In the genomic region with DNA sequence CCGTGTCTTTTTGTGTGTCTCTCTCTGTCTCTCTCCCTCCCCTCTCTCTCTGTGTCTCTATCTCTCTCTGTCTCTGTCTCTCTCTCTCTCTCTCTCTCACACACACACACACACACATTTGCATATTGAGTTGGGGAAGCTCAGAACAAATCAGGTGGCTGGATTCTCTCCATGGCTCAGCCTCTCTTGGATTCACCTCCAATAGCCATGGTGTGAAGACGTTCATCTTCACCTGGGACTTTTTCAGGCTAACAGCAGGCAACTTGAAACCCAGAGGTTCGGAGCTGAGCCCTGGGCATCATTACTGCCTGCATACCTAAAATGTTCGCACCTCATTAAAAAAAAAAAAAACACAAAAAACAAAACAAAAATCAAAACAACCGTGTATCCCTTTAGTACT, we compare ENCODE assay signal across 12 mouse cellular contexts. TPM values are rescaled to one million over a fixed set of nuclear protein-coding genes. Genes with fewer than 3 reads are reported as not detected.
A peak's percentile ranks its signal among the peaks of the same experiment; 100 is the strongest.
DNase-seq lines count a peak whose midpoint lies in the region; ATAC-seq and TF ChIP-seq lines count a peak whose summit lies in the region.
"Had no signal": no experiment of that assay in that cellular context is flagged by ENCODE, and none has a peak within 500 bp of the region (broad histone marks: within the 10 kb centered on the region; RNA-seq: fewer than 3 reads in every experiment).

No protein-coding gene starts in this region.

- H3K4me1 ChIP-seq in heart, embryonic 12.5 days (replicated peaks) = peaks cover 40% of the 10 kb centered on the region
- peaks cover 25% of the 10 kb centered on the region for H3K4me1 ChIP-seq in intestine, embryonic 16.5 days (ENCODE audit: control insufficient read depth, insufficient read depth, low read length)

- no peak overlapping the region for H3K4me2 ChIP-seq in heart, embryonic 12.5 days
- no peak overlapping the region for H3K4me2 ChIP-seq in intestine, embryonic 16.5 days (ENCODE audit: low read depth, low read length)
- H3K4me2 ChIP-seq in myocyte (ENCODE audit: low read depth) = peak overlapping the region; percentile 38
- H3K4me2 ChIP-seq: forebrain, embryonic 15.5 days had no signal

- peak overlapping the region; percentile 76; the same call in 1 of the 2 replicates for H3K27ac ChIP-seq in heart, embryonic 12.5 days (ENCODE audit: poor library complexity, severe bottlenecking)
- H3K27ac ChIP-seq in left cerebral cortex, adult 2 months = peak overlapping the region; percentile 59
- peak overlapping the region; percentile 75; the same call in 1 of the 2 replicates for H3K27ac ChIP-seq in intestine, embryonic 16.5 days (ENCODE audit: low read length)

- H3K9me3 ChIP-seq in heart, embryonic 12.5 days (replicated peaks) = no peaks in the 10 kb centered on the region
- H3K9me3 ChIP-seq in intestine, embryonic 16.5 days (ENCODE audit: control insufficient read depth, low read length) = no peaks in the 10 kb centered on the region
- H3K9me3 ChIP-seq: forebrain, embryonic 15.5 days had no signal

- H3K9ac ChIP-seq in heart, embryonic 12.5 days = no peak overlapping the region
- no peak overlapping the region for H3K9ac ChIP-seq in intestine, embryonic 16.5 days (ENCODE audit: low read depth, low read length)
- H3K9ac ChIP-seq: forebrain, embryonic 15.5 days had no signal

- H3K36me3 ChIP-seq in heart, embryonic 12.5 days = no peaks in the 10 kb centered on the region
- H3K36me3 ChIP-seq in intestine, embryonic 16.5 days (ENCODE audit: control insufficient read depth, insufficient read depth, low read length) = no peaks in the 10 kb centered on the region
- H3K36me3 ChIP-seq in myocyte (ENCODE audit: control insufficient read depth, insufficient read depth) = no peaks in the 10 kb centered on the region
- H3K36me3 ChIP-seq: forebrain, embryonic 15.5 days had no signal

- no peak for TF ChIP-seq CTCF in left cerebral cortex, adult 2 months (IDR thresholded peaks at IDR 0.05)

- 68% methylated on average over 5 of the region's 5 CpGs for WGBS in heart, embryonic 12.5 days
- 66% methylated on average over 5 of the region's 5 CpGs for WGBS in intestine, embryonic 16.5 days

- H3K27me3 ChIP-seq in heart, embryonic 12.5 days (replicated peaks) = no peaks in the 10 kb centered on the region
- no peaks in the 10 kb centered on the region for H3K27me3 ChIP-seq in intestine, embryonic 16.5 days (replicated peaks; ENCODE audit: control insufficient read depth, insufficient read depth, low read length)
- no peaks in the 10 kb centered on the region for H3K27me3 ChIP-seq in myocyte (ENCODE audit: control insufficient read depth, insufficient read depth, insufficient read length)
- H3K27me3 ChIP-seq: forebrain, embryonic 15.5 days had no signal

- ATAC-seq in heart, embryonic 12.5 days (ENCODE audit: insufficient number of reproducible peaks, low FRiP score) = no peak
- no peak for ATAC-seq in intestine, embryonic 16.5 days
- ATAC-seq: forebrain, embryonic 15.5 days had no signal

- H3ac ChIP-seq in myocyte (ENCODE audit: control insufficient read depth, insufficient read length) = no peak overlapping the region

- intact Hi-C loops in heart, postnatal 10 days (cut with DNase I) = no loop called here
- intact Hi-C loops in left cerebral cortex, adult 2 months (cut with DNase I) = no loop called here
- intact Hi-C loops in left cerebral cortex, postnatal 14 days (cut with DNase I) = no loop called here

- no peak for TF ChIP-seq POLR2A in myocyte (IDR thresholded peaks at IDR 0.05; ENCODE audit: insufficient read length, low read depth)

- DNase-seq in heart, postnatal 10 days = no peak
- no peak for DNase-seq in left cerebral cortex, adult 2 months (ENCODE audit: extremely low spot score in 1 of 2, low spot score in 2 of 2)
- no peak for DNase-seq in left cerebral cortex, postnatal 14 days (ENCODE audit: low spot score in 2 of 2)
- no peak for DNase-seq in layer of hippocampus, postnatal 14 days (ENCODE audit: low spot score in 2 of 2)
- DNase-seq in embryo, embryonic 11 days = no peak
- DNase-seq: B cell, adult 2 months; layer of hippocampus, adult 9-11 months; retina, postnatal 1 day had no signal

- H3K79me2 ChIP-seq in myocyte (ENCODE audit: control insufficient read depth, insufficient read depth) = no peaks in the 10 kb centered on the region

- no peak overlapping the region for H3K4me3 ChIP-seq in heart, embryonic 12.5 days
- no peak overlapping the region for H3K4me3 ChIP-seq in left cerebral cortex, adult 2 months
- no peak overlapping the region for H3K4me3 ChIP-seq in intestine, embryonic 16.5 days (ENCODE audit: low read length)
- no peak overlapping the region for H3K4me3 ChIP-seq in myocyte
- H3K4me3 ChIP-seq: forebrain, embryonic 15.5 days had no signal

TF ChIP-seq in myocyte, 11 proteins besides CTCF, POLR2A, EP300 and RAD21:
- TF ChIP-seq POLR2AphosphoS2 (IDR thresholded peaks at IDR 0.05; ENCODE audit: insufficient read length, low read depth) = no peak
- TF ChIP-seq MYOG (IDR thresholded peaks at IDR 0.05; ENCODE audit: control insufficient read depth in 1 of 3, insufficient read depth in 1 of 3, insufficient read length in 2 of 3, low read depth in 2 of 3) = no peak
- TF ChIP-seq MYOD1 (IDR thresholded peaks at IDR 0.05; ENCODE audit: control insufficient read depth in 1 of 3, insufficient read length in 2 of 3, low read depth in 2 of 3) = no peak
- no peak for TF ChIP-seq E2F4 (IDR thresholded peaks at IDR 0.05; ENCODE audit: insufficient read depth)
- no peak for TF ChIP-seq CEBPB (IDR thresholded peaks at IDR 0.05; ENCODE audit: insufficient read depth, poor library complexity, severe bottlenecking)
- TF ChIP-seq TCF3 (IDR thresholded peaks at IDR 0.05; ENCODE audit: insufficient read length, low read depth) = no peak
- TF ChIP-seq SRF (IDR thresholded peaks at IDR 0.05; ENCODE audit: control insufficient read depth, insufficient read length, low read depth) = no peak
- no peak for TF ChIP-seq REST (IDR thresholded peaks at IDR 0.05; ENCODE audit: insufficient read depth, insufficient read length)
- TF ChIP-seq TCF12 (IDR thresholded peaks at IDR 0.05; ENCODE audit: insufficient read depth, poor library complexity, severe bottlenecking) = no peak
- TF ChIP-seq USF1 (IDR thresholded peaks at IDR 0.05; ENCODE audit: low read depth) = no peak
- TF ChIP-seq MAX (IDR thresholded peaks at IDR 0.05; ENCODE audit: low read depth) = no peak
TF ChIP-seq in myocyte: peak in this region for 0.

RNA-seq across cellular contexts. Expression of a gene that starts 29.4 kb away (rescaled TPM):
- 3.6 and 4.0 TPM in 2 replicates for polyA plus RNA-seq in heart, embryonic 12.5 days (2016; fragmentation: Nextera tagmentation; extraction: Ambion mirVana)
- total RNA-seq in heart, postnatal 10 days (2021) = 1 to 10 TPM; 4.5 to 5.3 TPM
- total RNA-seq in left cerebral cortex, adult 2 months (2021) = 1 to 10 TPM; 2.0 to 2.1 TPM
- 1 to 10 TPM; 2.9 to 3.2 TPM for total RNA-seq in left cerebral cortex, postnatal 14 days (2021)
- 0.70 and 0.83 TPM in 2 replicates for polyA plus RNA-seq in intestine, embryonic 16.5 days (2015; fragmentation: Nextera tagmentation; extraction: Ambion mirVana)
- 1.7 TPM for polyA plus RNA-seq in myocyte (2012; fragmentation: generic; extraction: Trizol)
- total RNA-seq in layer of hippocampus, postnatal 14 days (2021) = 1 to 10 TPM; 2.6 to 6.6 TPM
